Comparison of ENCODE assay signal across 12 mouse cellular contexts in the genomic region with DNA sequence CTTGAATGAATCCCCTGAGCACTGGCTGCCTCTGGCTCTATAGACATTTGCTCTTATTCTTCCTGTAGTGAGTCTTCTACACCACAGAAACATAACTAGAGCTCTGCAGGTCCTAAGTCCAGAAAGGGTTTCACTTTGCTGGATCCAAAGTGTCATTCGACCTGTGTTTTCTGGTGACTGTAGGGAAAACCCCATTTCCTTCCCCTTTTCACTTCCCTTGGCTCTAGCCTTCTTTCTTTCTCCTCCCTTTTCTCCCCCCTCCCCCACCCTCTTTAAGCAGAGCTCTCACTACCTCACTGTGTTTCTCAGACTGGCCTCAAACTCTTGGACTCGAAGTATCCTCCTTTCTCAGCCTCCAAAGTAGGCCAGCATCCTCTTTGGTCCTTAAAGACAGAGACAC. TPM values are rescaled to one million over a fixed set of nuclear protein-coding genes. Genes with fewer than 3 reads are reported as not detected.
"Had no signal": no experiment of that assay in that cellular context is flagged by ENCODE, and none has a peak within 500 bp of the region (broad histone marks: within the 10 kb centered on the region; RNA-seq: fewer than 3 reads in every experiment).

No protein-coding gene starts in this region.

- DNase-seq: kidney, adult 18-20 months; kidney, postnatal 14 days; lung, embryonic 14.5 days; lung, postnatal 10 days; lung, postnatal 4 days; midbrain, embryonic 14.5 days; thymus, adult 18-20 months; thymus, postnatal 14 days had no signal

- ATAC-seq: intestine, embryonic 15.5 days; liver, embryonic 12.5 days had no signal

RNA-seq across cellular contexts. Expression of a gene that starts 34.8 kb away (rescaled TPM):
- total RNA-seq: left cerebral cortex, adult 2 months; left cerebral cortex, postnatal 14 days had no signal
